Mouse (Mus musculus) ovary, postnatal 10 days (tissue): ENCODE measurements at regions not wholly inside any gene's neighbourhood (a gene's known extent, or its start where the extent isn't known, plus 50 kb on each side); places are given as distances from the start of the nearest gene placed in this dataset.

Source experiments
- DNase-seq: peaks from one replicate; pipeline ENCODE4 v3.0.0; 2022; ENCODE audit warnings: low spot score

GRCm38 (mm10) chr15:93645950-93646349, 50.3 kb upstream of the Prickle1 start:
- DNase-seq, result no peak
